Mouse (Mus musculus) cortical plate, adult 2 months (tissue): ENCODE measurements around the gene Pld1.

Experiments used
- CTCF ChIP-seq: fragments of 200-500 bp; IDR thresholded peaks from 2 replicates; pipeline ENCODE4 v1.5.1; 2011; ENCODE audit warnings: mild to moderate bottlenecking, control low read depth, low read length; ENCODE audit not compliant: insufficient read depth; ENCODE audit errors: extremely low read depth
- POLR2A ChIP-seq: fragments of 200-500 bp; IDR thresholded peaks from 2 replicates; pipeline ENCODE4 v1.6.1; 2011; ENCODE audit warnings: mild to moderate bottlenecking, low read length, control low read depth; ENCODE audit not compliant: insufficient read depth; ENCODE audit errors: extremely low read depth

DNA sequence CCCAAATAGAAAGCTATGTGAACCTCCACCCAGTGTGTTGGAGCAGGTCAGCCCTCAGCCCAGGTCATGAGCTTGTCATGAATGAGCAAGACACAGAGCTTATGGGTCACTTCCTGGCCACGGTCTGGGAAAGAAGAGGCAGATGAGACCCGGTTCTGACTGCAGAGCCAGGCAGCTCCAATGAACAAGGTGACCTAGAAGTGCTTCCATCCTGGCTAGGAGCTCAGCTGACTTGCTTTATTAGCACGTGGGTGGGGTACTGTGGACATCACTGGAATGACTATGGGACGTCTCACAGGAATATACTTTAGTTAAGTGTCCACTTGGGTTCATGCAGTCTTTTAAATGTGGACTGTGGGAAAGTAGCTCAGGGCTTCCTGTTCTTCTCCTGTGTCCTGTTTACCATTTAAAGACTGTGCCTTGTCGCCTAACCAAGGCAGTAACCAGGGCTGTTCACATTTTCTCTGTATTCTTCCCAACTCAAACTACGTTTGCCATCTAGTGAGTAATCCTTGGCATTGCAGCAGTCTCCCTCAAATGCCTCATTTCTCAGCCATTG, 169.0 kb downstream of the Pld1 start:
- TF ChIP-seq POLR2A, result no peak
- TF ChIP-seq CTCF, result peak; percentile 81
